Mouse (Mus musculus): ENCODE measurements around the gene Cldn20.
A peak's percentile ranks its signal among the peaks of the same experiment; 100 is the strongest.

The Cldn20 gene

DNA sequence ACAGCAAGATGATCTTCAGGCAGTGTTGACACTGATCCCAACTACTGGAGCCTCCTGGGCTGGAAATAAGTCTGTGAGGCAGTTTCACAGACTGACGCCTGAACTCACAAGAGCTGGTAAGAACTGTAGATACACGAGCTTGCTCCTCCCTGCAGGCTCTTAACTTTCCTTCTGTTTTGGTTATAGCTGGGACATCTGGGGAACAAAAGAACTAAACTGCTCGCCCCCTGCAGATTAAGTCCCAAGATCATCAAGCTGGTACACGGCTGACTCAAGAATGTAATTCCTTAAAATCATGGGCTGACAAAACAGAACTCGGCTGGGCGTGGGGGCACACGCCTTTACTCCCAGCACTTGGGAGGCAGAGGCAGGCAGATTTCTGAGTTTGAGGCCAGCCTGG lies 1.8 kb upstream of the Cldn20 start:
- no peak for DNase-seq

DNA sequence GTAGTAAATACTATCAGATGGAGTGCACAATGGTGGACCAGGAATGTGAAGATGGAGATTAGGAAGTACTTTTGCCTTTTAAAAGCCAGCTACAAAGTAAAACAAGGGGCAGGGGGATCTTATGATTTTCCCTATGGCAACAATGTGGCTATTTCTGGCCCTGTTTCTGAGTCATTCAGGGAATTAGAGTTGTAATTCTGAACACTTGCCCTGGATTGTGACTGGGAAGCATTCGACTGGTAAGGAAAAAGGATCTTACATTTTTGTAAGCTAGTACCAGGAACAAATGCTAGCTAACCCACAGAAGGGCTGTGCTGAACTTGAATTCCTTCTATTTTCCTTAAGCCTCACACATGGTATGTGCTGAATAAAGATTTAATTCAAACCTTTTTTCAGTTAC lies 713 bp upstream of the Cldn20 start:
- no peak for DNase-seq

DNA sequence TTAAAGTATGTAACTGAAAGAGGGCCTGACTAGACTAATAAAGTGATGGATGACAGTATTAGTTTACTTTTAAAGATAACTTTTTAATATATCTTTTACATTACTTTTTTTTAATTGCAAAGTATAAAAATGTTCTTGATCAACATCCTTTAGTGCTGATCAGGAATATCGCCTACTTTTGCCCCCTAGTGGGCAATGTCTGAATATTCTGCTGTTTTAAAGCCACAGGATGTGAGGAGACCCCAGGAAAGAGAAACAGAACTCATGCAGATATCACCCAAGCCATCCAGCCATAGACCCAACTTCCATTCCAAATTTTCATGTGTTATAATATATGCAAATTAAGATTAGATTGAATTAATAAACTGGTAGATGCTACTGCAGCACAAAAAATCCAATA lies 1.1 kb downstream of the Cldn20 start:
- peak in 1 of 2 experiments; percentile 5 for DNase-seq

DNA sequence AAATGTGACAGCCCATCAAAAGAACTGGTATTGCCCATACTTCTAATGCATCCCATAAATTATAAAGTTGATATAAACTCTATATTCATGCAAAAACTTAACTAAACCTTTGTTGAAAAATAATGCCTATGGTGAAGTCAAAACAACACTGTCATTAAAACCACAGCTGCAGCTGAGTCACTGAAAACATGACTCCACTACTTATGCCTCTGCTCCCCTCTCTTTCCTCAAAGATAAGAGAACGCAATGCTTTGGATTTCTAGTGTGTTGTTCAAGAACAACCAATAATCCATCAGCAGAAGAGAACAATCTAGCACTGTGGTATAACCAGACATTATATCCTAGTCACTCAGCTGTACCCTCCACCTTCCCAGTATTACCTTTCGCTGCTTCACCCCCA lies 8.0 kb downstream of the Cldn20 start:
- DNase-seq, result no peak

DNA sequence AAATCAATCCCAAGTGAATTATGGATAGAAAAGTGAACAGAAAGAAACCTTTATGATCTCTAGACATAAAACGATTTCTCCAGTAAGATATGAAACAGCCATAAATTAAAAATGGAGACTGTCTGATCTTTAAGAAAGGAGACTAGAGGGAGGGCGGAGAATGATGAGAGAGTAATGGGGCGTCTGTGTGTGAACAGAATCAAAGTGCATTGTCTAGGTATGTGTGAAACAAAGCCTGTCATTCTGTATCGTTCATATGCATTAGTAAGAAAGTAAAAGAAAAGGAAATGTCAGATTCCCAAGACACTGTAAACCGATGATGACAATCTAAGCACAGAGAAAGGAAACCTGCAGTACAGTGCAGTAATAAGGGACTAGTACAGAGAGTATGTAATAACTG lies 8.7 kb downstream of the Cldn20 start:
- no peak for DNase-seq

DNA sequence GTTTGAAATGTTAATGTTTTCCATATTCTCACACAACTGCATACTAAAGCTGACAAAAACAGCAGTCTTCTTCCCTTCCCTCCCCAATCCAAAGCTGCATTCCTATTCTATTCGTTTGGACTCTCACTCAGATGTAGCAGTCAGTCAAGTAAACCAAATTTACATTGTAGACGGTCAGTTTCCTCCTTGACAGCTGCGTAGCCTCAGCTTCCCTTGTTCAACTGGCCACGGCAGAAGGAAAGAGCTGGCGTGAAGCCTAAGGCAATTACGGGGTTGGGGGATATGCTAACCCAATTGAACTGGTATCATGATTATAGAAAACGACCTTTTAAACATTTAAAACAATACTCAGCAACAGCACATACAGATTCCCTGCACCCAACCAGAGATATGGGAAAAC lies 15.4 kb downstream of the Cldn20 start:
- no peak for DNase-seq

DNA sequence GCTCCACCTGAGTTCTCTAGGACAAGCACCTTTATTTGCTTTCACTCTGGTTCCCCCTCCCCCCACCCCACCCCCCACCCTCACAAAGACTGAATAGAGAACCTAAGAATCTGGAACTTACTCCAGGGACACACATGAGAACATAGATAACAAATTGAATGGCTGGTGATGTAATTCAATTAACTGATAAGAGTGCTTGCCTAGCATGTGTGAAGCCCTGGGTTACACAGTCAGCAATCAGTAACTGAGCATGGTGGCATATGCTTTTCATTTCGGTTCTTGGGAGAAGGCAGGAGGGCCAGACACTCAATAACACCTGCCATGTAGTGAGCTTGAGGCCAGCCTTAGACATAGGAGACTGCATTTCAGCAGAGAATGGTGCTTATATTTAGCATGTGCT lies 23.9 kb downstream of the Cldn20 start:
- no peak for DNase-seq

DNA sequence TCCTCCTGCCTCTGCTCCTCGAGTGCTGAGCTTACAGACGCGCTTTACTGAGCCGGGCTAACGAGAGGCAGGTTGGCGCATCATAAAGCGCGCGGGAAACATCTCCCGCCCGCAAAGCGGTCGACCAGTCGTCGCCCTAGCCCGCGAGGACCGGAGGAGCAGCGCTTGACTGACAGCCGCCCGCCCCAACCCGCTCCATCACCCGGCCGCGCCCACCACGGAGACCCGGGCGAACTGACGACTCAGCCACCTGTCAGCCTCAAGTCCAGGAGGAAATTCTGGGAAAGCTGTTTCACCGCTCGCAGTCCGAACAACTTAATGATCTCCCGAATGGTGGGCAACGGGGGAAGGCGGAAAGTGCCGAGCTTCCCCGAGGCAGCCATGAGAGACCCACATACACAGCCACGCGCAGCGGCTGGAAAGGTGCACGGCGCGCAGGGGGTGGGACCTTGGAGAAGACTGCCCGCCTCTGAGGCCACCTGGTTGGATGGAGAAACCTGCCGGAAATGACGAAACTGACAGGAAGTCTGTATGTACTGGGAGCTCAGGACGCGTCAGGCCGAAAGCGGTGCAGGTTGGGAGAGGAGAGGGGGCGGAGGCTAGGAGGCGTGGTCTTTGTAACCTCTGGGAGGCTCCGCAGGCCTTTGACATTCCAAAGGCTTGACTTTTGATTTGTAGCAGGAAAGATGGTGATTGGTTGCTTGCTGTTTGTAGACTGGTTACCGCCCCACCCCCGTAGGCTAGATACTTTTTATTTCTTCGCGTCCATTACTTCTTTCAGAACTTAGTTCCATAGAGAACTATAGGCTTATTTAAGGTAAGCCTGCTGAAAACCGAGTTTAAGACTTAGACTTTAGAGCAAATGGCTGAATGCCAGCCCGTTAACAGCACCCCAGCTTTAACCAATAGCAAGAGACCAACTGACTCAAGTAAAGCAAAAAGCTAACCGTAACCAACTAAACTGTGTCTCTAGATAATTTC lies 25.3 kb downstream of the Cldn20 start, which contains the start of gene Tfb1m:
Gene Tfb1m, minus strand, starts transcription at position 451 of the 981 bp plus-strand sequence.
- DNase-seq, result peak; percentile 99

DNA sequence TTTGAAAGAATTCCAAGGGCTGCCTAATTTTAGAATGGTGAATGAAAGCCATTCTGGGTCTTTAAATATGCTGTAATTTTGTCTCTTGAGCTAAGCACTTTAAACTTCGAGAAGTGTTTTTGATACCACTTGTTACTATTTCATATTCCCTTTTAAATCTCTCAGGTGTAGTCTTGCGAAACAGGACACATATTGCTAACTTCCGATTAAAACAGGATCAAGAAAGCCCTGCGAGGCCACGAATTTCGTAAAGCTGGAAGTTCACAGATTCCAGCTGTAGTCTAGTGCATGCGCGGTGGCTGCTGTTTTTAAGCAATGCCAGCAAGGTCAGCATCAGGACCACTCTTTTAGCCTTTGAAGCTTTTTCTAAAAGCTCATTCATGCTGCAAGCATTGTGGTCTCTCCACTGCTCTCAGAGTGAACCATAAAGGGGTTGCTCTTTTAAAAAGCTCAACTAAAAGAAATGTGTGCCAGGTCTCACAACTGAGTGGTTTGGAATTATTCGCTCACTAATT lies 26.1 kb downstream of the Cldn20 start:
- peak; percentile 36 to 45 for DNase-seq

DNA sequence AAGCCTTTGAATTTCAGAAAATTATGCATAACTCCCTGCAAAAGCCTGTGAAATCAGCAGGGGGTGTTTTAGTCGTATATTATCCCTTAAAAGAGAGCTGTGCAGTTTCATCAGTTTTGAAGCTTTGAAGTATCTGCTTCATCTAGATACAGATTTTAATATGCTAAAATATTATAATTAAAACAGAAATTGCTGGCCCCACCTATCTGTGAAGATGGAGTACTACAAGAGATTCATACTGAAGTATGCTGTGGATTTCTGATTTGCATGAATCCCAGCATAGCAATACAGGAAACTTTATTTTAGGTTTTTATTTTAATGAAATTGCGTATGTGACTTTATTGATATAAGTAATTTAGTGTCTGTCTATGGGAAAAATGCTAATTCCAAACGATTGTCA lies 28.2 kb downstream of the Cldn20 start:
- DNase-seq, result no peak

DNA sequence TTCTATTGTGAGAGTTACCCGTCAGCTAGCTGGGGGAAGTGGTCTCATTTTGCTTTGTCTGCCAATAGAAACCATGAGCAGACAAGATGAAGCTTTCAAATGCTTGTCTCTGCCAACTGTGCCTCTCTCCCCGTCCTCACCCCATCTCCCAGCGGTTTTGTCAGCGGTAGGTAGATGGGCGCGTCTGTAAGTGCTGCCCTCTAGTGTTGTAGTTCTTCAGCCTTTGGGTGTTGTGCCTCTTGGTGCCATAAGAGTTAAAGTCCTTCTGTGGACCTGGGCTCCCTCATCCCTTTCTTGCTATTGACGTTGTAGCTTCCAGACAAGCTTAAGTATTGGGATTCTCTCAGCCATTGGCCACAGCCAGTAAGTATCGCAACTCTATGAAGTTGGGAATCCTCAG lies 30.1 kb downstream of the Cldn20 start:
- DNase-seq, result no peak

DNA sequence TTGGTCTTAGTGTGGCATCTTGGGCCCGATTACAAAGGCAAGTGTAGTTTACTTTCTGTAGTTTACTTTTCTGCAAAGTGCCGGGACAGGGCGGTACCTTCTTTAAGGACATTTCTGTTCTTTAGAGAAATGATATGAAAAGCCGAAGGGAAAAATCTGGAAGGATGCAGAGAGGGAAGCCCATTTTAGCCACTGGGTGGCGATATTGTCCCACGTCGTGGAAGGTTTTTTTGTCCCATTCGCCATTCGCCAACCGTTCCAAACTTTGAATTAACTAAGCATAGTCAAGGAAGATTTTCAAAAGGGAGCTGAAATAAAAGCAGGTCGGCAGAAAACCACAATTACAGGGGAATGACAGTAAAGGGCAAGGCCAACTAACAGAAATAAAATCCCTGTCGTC lies 38.5 kb downstream of the Cldn20 start:
- DNase-seq, result peak; percentile 40 to 42
